8 mouse cellular contexts compared by ENCODE assay signal in genomic region chr2:132700921-132701320, GRCm38 (mm10).
"Had no signal": no experiment of that assay in that cellular context is flagged by ENCODE, and none has a peak within 500 bp of the region (broad histone marks: within the 10 kb centered on the region; RNA-seq: fewer than 3 reads in every experiment).

No protein-coding gene starts in this region.

- H3K9me3 ChIP-seq: lung, embryonic 15.5 days; megakaryocyte, embryonic 14.5 days; midbrain, embryonic 13.5 days; midbrain, embryonic 15.5 days; neural tube, embryonic 13.5 days; neural tube, embryonic 15.5 days had no signal

- H3K4me3 ChIP-seq: lung, embryonic 15.5 days; megakaryocyte, embryonic 14.5 days; midbrain, embryonic 13.5 days; midbrain, embryonic 15.5 days; neural tube, embryonic 13.5 days; neural tube, embryonic 15.5 days had no signal

- H3K4me2 ChIP-seq: lung, embryonic 15.5 days; midbrain, embryonic 11.5 days; midbrain, embryonic 13.5 days; midbrain, embryonic 15.5 days; neural tube, embryonic 13.5 days; neural tube, embryonic 15.5 days had no signal

- H3K36me3 ChIP-seq: lung, embryonic 15.5 days; midbrain, embryonic 15.5 days had no signal

- H3K4me1 ChIP-seq: midbrain, embryonic 13.5 days; midbrain, embryonic 15.5 days; neural tube, embryonic 15.5 days had no signal

- H3K27me3 ChIP-seq: lung, embryonic 15.5 days; megakaryocyte, embryonic 14.5 days; midbrain, embryonic 13.5 days; midbrain, embryonic 15.5 days; neural tube, embryonic 13.5 days; neural tube, embryonic 15.5 days had no signal

- H3K9ac ChIP-seq: lung, embryonic 15.5 days; midbrain, embryonic 13.5 days; midbrain, embryonic 15.5 days; neural tube, embryonic 13.5 days; neural tube, embryonic 15.5 days had no signal

- H3K27ac ChIP-seq: lung, embryonic 15.5 days; macrophage; midbrain, embryonic 13.5 days; midbrain, embryonic 15.5 days; neural tube, embryonic 13.5 days; neural tube, embryonic 15.5 days had no signal
